Mouse (Mus musculus) lung, postnatal 36 days (tissue): ENCODE measurements at regions not wholly inside any gene's neighbourhood (a gene's known extent, or its start where the extent isn't known, plus 50 kb on each side); places are given as distances from the start of the nearest gene placed in this dataset.

Experiments
- DNase-seq: peaks from one replicate; pipeline ENCODE4 v3.0.0; 2022; ENCODE audit warnings: mixed read lengths

DNA sequence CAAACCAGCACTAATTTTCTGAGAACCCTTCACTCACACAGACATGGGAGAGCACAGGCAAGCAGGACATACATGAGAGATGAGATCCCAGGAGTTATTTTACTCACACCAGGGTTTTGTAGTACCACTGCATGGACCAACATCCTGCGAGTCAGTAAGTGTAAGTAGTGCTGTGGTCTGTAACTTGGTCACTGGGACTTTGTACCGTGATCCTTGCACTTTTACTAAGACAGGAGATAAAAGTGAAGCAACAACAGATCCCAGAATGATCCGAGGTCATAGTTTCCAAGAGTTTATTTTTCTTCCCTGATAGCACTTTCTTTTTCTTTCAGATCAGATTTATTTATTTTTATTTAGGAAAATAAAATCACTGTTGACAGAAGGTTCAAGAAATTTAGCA lies 54.1 kb upstream of the Mtap start:
- no peak for DNase-seq

DNA sequence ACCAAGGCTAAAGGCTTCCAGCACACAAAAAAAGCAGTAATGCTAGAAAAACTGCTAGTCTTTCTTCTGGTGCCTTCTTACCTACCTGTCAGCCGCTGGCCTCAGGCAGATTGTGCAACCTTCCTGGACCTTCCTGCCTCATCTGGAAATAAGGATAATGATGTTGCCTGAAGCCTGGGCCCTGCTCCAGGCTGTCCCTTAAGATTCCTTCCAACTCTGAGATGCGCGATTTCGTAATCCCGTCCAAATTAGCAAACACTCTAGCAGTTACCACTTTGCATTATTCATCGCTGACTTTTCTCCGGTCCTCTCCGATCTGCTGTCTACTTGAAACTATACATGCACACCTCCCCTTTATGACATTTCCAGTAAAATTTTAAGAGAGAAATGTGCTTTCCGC lies 58.4 kb upstream of the Mtap start:
- peak; percentile 12 for DNase-seq

DNA sequence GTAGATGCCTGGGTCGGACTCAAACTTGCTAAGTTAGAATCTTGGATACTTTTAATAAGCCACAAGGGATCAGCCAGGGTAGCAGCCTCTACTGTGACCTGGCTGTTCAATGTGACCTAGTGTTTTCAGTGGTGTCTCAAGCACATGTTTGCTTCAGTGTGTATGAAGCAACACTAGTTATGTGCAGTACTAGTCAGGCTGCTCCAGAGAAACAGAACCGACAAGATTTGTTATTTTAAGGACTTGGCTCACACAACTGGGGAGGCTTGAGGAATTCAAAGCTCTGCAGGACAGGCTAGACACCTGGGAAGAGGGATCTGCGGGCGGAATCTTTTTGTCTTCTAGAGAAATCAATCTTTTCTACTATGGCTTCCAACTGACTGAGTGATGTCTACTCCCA lies 62.2 kb upstream of the Mtap start:
- no peak for DNase-seq

DNA sequence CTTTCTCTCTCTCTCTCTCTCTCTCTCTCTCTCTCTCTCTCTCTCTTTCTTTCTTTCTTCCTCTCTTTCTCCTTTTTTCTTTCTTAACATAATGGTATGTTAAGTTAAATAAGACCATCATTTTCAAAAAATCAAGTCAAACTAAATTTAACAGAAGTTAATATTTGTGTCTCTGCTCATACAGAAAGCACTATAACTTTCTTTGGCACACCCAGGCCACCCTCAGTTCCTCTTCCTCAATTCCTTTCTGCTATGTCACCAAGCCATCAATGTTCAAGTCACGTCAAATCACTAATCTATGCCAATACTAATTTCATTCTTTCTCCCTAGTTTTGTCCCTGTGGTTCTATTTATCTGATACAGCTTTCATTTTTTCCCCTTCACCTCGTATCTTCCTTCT lies 66.5 kb upstream of the Mtap start:
- no peak for DNase-seq

DNA sequence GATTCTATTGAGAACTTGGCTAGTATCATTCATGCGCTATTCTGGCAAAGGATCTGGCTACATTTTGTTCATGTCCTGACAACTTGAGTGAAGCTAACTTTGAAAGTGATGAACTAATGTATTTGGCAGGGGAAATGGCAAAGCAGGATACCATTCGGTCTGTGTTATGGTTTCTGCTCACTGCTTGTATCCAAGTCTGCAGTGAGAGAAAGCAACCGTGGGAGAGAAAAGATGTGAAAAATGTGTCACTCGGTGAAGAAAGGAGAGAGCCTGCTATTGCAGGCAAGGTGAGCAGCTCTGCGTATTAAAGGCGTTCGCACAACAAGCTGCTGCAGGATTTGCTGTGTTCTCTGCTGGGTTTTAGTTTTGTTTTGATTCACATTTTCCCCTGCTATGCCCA lies 72.5 kb upstream of the Mtap start:
- no peak for DNase-seq

DNA sequence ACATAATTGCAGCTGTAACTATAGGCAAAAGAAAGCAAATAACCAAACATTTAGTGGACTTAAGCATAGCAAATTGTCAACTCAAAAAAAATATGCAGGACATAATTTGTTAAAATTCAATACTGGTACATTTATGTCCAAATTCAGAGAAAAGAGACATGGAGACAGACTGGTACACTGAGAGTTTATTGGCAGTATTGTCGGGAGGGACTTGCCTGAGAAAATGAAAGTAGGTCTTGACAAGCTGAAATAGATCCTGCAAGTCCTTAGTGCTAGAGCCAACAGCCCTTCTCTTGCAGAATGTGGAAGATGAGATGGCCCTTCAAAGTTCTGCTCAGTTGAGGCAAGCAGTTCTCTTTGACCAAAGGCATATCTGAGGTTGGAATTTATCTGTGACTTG lies 74.5 kb upstream of the Mtap start:
- DNase-seq, result no peak

DNA sequence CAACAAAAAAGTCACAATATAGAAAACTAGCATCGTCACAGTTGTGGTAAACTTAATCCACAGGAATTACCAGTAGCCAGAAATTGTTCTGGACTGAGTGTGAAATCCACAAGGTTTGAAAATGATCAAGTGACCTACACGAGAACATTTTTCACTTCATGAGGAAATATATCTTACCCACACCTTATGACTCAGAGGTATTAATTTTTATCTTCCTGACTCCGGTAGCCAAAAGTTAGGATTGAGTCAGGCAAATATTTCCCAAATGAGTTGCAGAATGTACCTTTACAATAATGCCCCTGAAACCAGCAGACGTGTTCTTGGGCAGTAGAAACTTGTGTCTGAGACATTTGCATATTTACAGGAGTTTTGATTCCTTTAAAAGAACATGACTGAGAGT lies 75.3 kb upstream of the Mtap start:
- no peak for DNase-seq

DNA sequence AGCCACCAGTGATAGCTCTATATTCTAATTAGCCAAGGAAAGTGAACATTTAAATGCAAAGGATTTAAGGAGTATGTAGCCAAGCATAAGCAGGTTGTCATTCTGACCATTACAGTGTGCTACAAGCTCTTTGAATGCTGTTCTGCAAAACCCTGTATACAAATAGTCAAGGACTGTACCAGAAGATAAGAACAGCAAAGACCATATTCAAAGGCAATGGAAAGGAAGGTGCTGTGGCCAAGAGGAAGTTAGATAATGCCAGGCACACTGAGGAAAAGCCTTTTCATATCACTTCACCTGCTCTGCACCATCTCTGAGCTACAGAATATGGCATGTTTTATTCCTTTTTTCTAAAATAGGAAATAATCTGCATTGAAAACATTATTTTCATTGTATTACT lies 79.3 kb upstream of the Mtap start:
- no peak for DNase-seq

DNA sequence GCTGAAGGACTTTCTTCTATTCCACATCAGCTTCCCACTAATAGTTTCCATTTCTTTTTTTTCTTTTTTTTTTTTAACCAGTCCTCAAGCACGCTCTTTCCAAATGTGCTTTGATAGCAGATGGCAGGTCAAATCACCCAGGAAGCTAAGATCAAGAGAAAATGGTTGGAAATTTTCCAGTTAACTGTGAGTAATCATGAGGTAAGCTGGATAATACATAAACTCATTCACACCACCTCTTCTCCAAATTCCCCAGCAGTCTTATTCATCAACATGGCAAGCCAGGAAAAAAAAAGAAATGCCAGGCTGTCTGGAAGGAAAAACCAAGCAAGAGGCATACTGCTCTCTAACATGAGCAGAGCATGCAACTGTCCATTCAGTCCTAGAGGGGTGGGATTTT lies 79.8 kb upstream of the Mtap start:
- DNase-seq, result no peak

DNA sequence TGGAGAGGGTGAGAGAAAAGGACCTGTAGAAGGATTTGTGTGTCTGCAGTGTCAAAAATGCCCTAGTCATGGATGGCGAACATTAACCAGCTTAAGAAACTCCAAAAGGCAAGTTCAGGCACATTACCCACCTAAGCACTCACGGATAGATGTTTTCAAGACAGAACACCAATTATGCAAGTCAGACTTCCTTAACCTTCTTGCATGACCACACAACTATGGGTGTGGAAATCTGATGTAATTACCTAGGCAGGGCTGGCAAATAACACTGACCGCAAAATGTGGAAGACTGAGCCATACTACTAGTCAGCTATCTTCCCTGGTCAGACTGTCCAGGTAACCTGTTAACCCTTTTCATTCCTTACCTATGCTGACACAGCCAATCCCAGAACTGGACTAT lies 81.0 kb upstream of the Mtap start:
- DNase-seq, result no peak

DNA sequence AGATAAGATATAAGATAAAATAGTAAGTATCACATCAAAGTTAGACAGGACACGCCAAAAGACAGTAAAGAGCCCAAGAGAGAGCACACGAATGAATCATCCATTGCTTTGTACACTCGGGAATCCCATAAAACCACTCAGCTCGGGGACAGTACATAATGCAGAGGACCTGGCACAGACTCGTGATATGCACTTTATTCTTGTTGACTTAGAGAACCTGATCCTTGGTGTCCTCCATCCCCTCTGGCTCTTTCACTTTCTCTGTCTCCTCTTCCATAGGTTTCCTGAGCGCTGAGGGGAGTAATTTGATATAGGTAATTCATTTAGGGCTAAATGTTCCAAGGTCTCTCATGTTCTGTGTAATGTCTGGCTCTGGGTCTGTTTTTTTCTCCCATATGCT lies 83.3 kb upstream of the Mtap start:
- DNase-seq, result no peak

DNA sequence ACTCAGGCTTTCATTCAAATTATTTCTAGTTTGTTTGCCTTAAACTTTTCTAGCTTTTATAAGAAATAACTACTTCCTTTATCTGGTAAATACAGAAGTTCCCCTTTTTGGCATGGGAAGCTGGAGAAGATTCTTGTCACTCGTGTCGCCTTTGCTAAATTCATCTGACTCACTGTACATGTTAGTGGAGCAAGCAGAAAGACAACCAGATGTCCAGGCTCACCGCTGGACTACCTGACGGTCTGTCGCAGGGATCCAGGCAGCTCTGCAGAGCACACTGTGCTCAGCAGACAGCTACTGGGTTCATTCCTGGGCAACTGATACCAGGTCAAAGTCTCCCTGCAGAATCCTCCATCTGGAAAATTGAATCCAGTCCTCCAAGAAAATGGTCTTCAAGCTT lies 85.0 kb upstream of the Mtap start:
- no peak for DNase-seq

DNA sequence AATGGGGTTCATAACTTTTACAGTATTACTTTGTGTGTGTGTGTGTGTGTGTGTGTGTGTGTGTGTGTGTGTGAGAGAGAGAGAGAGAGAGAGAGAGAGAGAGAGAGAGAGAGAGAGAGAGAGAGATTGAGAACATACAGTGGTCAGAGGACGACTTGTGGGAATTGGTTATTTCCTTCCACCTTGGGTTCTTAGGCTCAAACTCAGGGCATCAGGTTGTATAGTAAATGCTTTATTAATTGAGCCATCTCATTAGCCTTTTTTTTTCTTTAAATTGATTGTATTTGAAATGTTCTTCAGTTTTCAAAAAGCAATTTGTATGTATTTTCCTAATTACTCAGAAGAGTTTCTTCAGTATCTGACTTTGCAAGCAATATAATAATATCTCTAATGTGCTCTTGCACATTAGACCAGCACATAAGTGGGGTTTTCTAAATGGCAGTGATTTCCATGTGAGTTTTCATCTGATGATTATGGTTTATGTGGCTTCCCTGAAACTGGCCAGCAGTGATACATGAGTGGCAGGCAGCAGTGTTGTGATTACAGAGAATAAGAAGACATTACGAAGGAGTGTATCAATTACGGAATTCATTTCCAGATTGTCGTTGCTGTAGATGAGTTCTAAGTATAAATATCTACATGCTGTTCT lies 86.2 kb upstream of the Mtap start:
- DNase-seq, result no peak

DNA sequence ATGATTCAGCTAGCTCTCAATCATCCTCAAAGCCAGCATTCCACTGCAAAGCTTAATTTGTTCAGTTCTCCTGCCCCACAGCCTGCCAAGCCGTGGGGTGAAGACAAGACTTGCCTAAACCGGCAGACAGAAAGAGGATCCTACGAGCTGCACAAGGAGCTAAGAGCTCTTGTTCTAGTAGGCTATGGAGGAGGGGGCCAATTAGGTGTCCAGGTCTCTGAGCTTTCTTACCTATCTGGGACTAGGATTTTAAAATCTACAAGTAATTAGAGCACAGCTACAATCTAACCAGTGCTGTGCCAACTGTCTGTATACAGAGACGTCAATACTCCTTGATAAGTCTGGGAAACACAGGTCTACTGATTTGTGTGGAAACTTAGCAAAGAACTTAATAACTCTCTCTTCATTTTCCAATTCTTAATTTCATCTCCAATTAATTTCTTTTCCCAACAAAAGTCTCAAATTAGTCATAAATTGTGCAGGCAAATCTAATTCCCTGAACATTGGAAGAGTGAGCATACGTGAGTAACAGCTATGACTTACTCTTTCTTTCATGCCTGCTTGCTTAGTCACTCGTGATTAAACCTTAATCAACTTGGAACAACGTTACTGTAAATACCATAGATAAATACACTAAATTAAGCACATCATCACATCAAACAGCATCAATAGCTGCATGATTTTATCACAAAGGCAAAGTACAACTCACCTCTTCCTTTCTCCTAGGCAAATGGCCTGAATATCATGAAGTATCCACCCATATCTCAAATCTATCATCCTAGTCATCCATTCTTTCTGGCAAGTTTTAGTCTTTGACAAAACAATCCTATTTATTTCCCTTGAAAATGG lies 87.1 kb upstream of the Mtap start:
- no peak for DNase-seq

DNA sequence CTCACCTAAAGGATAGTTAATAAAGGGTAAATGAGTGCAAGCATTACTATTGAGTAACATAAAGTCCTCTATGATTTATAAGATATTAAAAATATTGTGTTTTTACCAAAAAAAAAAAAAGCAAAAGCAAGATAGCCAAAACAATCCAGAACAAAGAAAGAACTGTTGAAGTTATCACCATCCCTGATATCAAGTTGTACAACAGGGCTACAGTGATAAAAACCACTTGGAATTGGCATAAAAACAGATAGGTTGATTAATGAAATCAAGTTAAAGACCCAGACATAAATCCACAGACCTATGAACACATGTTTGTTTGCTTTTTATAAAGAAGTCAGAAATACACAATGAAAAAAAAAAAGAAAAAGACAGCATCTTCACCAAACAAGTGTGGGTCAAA lies 92.4 kb upstream of the Mtap start:
- no peak for DNase-seq

DNA sequence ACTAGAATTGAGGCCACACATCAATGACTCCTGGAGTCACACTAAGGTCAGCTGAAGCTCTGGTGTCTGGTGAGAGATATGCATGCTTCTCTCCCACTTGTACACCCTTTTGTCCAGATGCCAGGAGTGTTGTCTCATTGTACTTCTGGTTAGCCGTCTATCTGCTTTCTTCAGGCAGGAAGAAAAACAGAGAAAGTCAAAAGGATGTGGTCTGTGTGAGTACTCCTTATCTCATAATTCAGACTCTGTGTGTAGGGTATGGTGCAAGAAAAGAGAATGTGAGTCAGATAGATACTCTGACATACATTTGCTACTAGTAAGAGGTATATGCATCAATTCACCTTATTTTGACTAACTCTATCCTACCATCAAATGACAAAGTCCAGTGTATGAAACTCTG lies 92.9 kb upstream of the Mtap start:
- DNase-seq, result no peak

DNA sequence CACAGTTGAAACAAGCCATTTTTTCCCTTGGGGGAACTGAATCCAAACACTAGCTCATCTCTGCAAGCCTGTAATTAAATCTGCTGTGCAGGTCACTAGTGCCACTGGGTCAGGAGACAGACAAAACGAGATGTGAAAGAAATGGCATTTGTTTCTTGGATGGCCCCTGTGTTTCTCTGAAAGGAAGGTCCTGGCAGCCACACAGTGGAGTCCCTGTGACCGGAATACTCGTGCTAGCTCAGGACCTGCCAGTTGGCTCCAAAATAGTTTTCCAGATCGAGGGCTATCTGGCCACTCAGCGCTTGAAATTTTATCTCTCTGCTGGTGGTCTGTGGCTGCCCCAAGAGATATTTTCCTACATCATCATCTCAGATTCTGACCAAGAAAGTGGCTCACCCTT lies 96.1 kb upstream of the Mtap start:
- DNase-seq, result no peak

DNA sequence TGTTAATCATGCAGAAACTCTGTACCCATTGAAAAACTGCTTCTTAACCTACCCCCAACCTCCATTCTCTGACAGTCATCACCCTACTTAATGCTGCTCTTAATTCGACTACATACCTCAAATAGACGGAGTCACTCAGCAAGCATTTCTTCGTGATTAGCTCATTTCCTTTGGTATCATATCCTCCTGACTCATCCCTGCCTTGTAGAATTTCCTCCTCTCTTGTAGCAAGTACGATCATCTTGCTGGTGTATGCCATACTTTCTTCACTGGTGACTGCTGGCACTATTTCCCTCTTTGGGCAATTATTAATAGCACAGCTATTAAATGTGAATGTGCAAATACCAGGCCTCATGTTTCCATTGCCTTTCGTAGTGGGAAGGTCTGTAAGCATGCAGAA lies 98.0 kb upstream of the Mtap start:
- no peak for DNase-seq

DNA sequence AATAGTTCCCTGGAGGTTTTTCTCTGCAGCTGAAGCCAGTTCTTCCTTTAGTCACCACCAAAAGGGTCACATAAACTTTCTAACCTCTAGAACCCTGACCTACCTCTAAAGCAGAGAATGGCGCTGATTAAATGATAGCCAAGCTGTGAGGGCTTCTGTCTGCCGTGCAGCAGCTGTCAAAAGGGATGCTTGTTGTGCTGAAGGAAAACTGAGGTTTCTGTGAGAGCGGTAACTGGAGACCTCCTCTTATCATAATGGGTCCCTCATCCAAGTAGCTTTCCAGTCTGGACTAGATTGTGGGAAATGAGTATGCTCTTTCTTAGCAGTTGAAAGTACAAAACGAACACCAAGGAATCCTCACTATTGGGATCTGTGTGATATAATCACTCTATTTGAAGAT lies 98.8 kb upstream of the Mtap start:
- no peak for DNase-seq

DNA sequence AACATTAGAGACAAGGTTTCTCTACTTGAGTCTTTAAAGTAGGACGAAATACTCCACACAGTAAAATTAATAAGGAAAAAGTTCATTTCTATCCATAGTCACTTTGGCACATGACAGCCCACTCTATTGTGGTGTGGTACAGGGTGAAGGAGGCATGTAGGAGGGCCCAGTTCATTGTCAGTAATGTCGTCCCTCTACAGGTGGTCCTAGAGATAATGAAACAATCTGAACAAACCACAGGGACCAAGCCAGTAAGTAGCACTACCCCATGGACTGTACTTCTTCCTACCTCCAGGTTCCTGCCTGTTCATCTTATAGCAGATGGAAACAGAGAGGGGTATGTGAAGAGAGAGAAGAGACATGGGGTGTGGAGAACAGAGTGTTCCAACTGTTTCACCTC lies 102.1 kb upstream of the Mtap start:
- no peak for DNase-seq

DNA sequence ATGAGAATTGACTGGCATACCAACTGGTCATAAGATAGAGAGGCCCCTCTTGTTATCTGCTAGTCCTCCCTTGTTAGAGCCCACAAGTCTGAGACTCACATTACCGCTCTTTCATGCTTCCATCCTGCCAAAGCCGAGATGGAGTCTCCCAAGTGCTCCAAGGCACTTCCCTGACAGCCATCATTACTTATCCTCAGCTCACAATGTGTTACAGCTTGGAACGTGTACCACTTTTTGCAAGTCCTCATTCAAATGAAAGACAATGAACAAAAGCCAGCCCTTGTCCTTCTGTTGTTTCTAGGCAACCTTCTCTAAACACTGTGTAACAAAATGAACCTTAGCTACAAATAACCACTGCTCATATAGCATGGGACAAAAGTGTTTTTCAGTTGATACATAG lies 102.6 kb upstream of the Mtap start:
- DNase-seq, result no peak

DNA sequence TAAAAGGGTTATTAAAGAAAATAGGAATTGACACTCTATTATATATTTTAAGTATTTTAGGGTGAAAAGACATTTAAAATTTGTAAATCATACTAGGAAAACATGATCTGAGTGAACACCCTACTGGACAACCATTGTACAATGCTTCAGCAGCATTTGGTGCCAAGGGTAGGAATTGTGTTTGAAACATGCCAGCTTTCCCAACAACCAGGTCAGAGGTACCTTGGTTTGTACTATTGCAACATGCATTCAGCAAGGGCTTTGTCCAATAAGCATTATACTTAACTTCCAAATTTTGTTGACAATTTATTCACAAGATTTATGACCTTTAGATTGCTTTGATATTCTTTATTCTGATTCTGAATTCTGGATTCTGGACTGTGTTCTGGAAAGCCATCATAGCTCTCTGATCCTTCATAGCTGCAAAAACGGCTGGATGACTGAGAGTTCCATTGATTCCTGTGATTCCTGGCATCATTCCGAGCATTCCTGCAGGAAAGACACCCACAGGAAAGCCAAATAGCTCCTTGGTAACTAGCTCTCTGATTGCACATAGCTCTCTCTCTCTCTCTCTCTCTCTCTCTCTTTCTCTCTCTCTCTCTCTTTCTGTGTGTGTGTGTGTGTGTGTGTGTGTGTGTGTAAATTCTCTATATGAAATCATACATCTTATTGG lies 124.1 kb upstream of the Mtap start:
- DNase-seq, result peak; percentile 23

DNA sequence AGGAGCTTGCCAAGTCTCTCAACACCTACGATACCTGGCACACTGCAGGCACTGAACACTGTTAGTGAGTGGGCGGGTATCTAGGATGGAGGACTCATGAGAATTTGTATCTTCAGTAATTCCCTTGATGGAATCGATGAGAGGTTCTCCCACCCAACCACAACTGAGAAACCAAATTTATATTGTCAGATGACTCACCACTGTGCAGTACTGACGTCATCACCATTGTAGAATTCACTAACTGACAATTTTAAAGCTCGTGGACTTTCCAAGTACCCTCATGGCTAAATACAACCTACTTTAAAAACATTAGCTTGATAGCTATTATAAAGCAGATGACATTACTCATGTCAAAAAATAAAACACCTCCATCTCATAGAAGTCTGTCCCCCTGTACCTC lies 128.4 kb upstream of the Mtap start:
- DNase-seq, result no peak

DNA sequence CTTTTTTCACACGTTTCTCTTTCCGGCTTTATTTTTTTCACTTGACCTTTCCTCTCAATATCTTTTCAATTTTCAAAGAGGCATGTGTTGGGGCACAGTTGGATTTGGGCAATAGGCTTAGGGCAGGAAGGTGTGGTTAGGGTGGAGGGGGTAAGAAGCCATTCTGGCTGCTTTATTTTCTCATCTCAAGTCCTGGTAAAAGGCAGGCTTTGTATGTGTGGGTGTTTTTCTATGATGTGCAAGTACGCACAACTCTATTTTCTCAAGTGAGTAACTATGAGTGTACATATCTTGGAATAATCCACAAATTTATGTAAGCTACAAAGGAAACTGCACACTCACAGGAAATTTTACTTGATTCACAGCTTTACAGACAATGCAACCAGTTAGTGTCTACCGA lies 121.5 kb upstream of the Ifne start:
- no peak for DNase-seq
